Mouse (Mus musculus) CH12.LX (cell line): ENCODE data around the gene Omt2b. TPM values are rescaled to one million over a fixed set of nuclear protein-coding genes. Genes with fewer than 3 reads are reported as not detected.

ENCODE experiments used
- DNase-seq: peaks from one replicate; pipeline ENCODE4 v3.0.0-alpha.2; 2013; ENCODE audit errors: extremely low read depth
- H3K27ac ChIP-seq: 2 replicates; pipeline ENCODE4 v1.5.1; 2012; ENCODE audit warnings: low read depth, mild to moderate bottlenecking, control low read depth, moderate library complexity; ENCODE audit not compliant: insufficient read depth
- H3K27me3 ChIP-seq: replicated peaks from 2 replicates; pipeline ENCODE3; 2012; ENCODE audit warnings: inconsistent platforms
- H3K36me3 ChIP-seq, 2 experiments: replicated peaks in 1 of 2; 2 replicates each; pipeline versions ENCODE3 to v1.6.1; 2012; ENCODE audit warnings: inconsistent platforms in 1 of 2, low read length in 1 of 2, mild to moderate bottlenecking in 1 of 2, mixed read lengths in 1 of 2, moderate library complexity in 1 of 2; ENCODE audit not compliant: control insufficient read depth in 1 of 2, insufficient read depth in 1 of 2
- H3K4me1 ChIP-seq, 2 experiments: 2 replicates each; pipeline ENCODE4 v1.6.1; 2012; ENCODE audit warnings: inconsistent platforms in 1 of 2, moderate library complexity in 1 of 2; ENCODE audit not compliant: insufficient read depth in 2 of 2, control insufficient read depth in 1 of 2
- H3K4me2 ChIP-seq: 2 replicates; pipeline ENCODE4 v1.6.1; 2012; ENCODE audit warnings: low read depth, mild to moderate bottlenecking, control low read depth; ENCODE audit not compliant: poor library complexity, insufficient read depth, severe bottlenecking
- H3K4me3 ChIP-seq, 3 experiments: fragments of 150-350 bp in 1 of 3; sonication (generic) in 1 of 3; replicated peaks in 1 of 3; 2 replicates each; pipeline versions ENCODE3 to v1.5.1; 2011 to 2012; ENCODE audit warnings: low read depth in 2 of 3, low read length in 2 of 3, mild to moderate bottlenecking in 2 of 3, moderate library complexity in 2 of 3, control low read depth in 1 of 3, improper control_type of control experiment in 1 of 3, inconsistent platforms in 1 of 3, mixed read lengths in 1 of 3; ENCODE audit not compliant: poor library complexity in 1 of 3
- H3K79me2 ChIP-seq: replicated peaks from 2 replicates; pipeline ENCODE4 v1.6.1; 2012; ENCODE audit warnings: mild to moderate bottlenecking, moderate library complexity; ENCODE audit not compliant: control insufficient read depth, poor library complexity, insufficient read depth, severe bottlenecking; ENCODE audit errors: extremely low read depth
- H3K9ac ChIP-seq: 2 replicates; pipeline ENCODE4 v1.6.1; 2012; ENCODE audit warnings: low read depth, mild to moderate bottlenecking, control low read depth, moderate library complexity; ENCODE audit not compliant: insufficient read depth
- H3K9me3 ChIP-seq: replicated peaks from 2 replicates; pipeline ENCODE3; 2012; ENCODE audit warnings: low read length, inconsistent platforms, mixed read lengths
- CHD1 ChIP-seq: IDR thresholded peaks from 2 replicates; pipeline ENCODE4 v1.6.1; 2012; ENCODE audit warnings: low read depth, low read length, improper control_type of control experiment, inconsistent platforms
- CTCF ChIP-seq, 2 experiments: IDR thresholded peaks in 1 of 2; conservative IDR thresholded peaks in 1 of 2; 2 replicates each; pipeline ENCODE4 v1.5.1; 2011 to 2012; ENCODE audit warnings: low read depth in 2 of 2, low read length in 2 of 2, improper control_type of control experiment in 1 of 2, inconsistent platforms in 1 of 2, mild to moderate bottlenecking in 1 of 2, moderate library complexity in 1 of 2
- E2F4 ChIP-seq: IDR thresholded peaks from 2 replicates; pipeline ENCODE4 v1.6.1; 2011; ENCODE audit warnings: low read depth, low read length, improper control_type of control experiment; ENCODE audit not compliant: insufficient replicate concordance
- ELF1 ChIP-seq: IDR thresholded peaks from 2 replicates; pipeline ENCODE4 v1.6.1; 2014; ENCODE audit warnings: low read depth, mild to moderate bottlenecking, inconsistent platforms, low read length, improper control_type of control experiment
- EP300 ChIP-seq: IDR thresholded peaks from 2 replicates; pipeline ENCODE4 v1.6.1; 2011; ENCODE audit warnings: low read length, improper control_type of control experiment
- HCFC1 ChIP-seq: IDR thresholded peaks from 2 replicates; pipeline ENCODE4 v1.6.1; 2012; ENCODE audit warnings: low read depth, mild to moderate bottlenecking, inconsistent platforms, low read length, improper control_type of control experiment
- IRF4 ChIP-seq: IDR thresholded peaks from 2 replicates; pipeline ENCODE4 v1.6.1; 2014; ENCODE audit warnings: low read depth, mild to moderate bottlenecking, inconsistent platforms, low read length, improper control_type of control experiment
- JUN ChIP-seq: IDR thresholded peaks from 2 replicates; pipeline ENCODE4 v1.6.1; 2011; ENCODE audit warnings: low read depth, mild to moderate bottlenecking, low read length, improper control_type of control experiment, moderate library complexity; ENCODE audit not compliant: insufficient read depth
- JUND ChIP-seq: conservative IDR thresholded peaks from 2 replicates; pipeline ENCODE4 v1.6.1; 2011; ENCODE audit warnings: low read depth, low read length, improper control_type of control experiment
- MAFK ChIP-seq: IDR thresholded peaks from 2 replicates; pipeline ENCODE4 v1.6.1; 2011; ENCODE audit warnings: low read length, improper control_type of control experiment; ENCODE audit not compliant: insufficient replicate concordance
- MAX ChIP-seq: IDR thresholded peaks from 2 replicates; pipeline ENCODE4 v1.6.1; 2011; ENCODE audit warnings: low read length, improper control_type of control experiment
- MXI1 ChIP-seq: IDR thresholded peaks from 2 replicates; pipeline ENCODE4 v1.6.1; 2011; ENCODE audit warnings: mild to moderate bottlenecking, low read depth, low read length, improper control_type of control experiment
- NRF1 ChIP-seq: IDR thresholded peaks from 2 replicates; pipeline ENCODE4 v1.6.1; 2014; ENCODE audit warnings: low read depth, mild to moderate bottlenecking, inconsistent platforms, low read length, improper control_type of control experiment, moderate library complexity
- PAX5 ChIP-seq: IDR thresholded peaks from 2 replicates; pipeline ENCODE4 v1.6.1; 2012; ENCODE audit warnings: low read length, inconsistent platforms, mixed read lengths
- POLR2A ChIP-seq: IDR thresholded peaks from 2 replicates; pipeline ENCODE4 v1.6.1; 2011; ENCODE audit warnings: low read depth, mild to moderate bottlenecking, improper control_type of control experiment, low read length
- POLR2AphosphoS2 ChIP-seq: IDR thresholded peaks from 2 replicates; pipeline ENCODE4 v1.6.1; 2011; ENCODE audit warnings: low read depth, low read length, improper control_type of control experiment
- RCOR1 ChIP-seq: conservative IDR thresholded peaks from 2 replicates; pipeline ENCODE4 v1.6.1; 2012; ENCODE audit warnings: low read depth, mild to moderate bottlenecking, inconsistent platforms, low read length, improper control_type of control experiment
- SMC3 ChIP-seq: IDR thresholded peaks from 2 replicates; pipeline ENCODE4 v1.6.1; 2011; ENCODE audit warnings: low read depth, low read length, improper control_type of control experiment
- USF1 ChIP-seq: IDR thresholded peaks from 2 replicates; pipeline ENCODE4 v1.6.1; 2014; ENCODE audit warnings: low read depth, mild to moderate bottlenecking, inconsistent platforms, low read length, improper control_type of control experiment
- ZKSCAN1 ChIP-seq: IDR thresholded peaks from 2 replicates; pipeline ENCODE4 v1.6.1; 2012; ENCODE audit warnings: low read depth, inconsistent platforms, low read length, improper control_type of control experiment, borderline replicate concordance
- ZNF384 ChIP-seq: IDR thresholded peaks from 2 replicates; pipeline ENCODE4 v1.6.1; 2012; ENCODE audit warnings: low read depth, low read length, improper control_type of control experiment, inconsistent platforms
- dilution Hi-C: fragments of 300-500 bp; cut with MboI; formaldehyde crosslinking; loops from 2 replicates; pipeline ENCODE4 v1.14.3; 2020; ENCODE audit warnings: low sequenced_read_pairs; ENCODE audit not compliant: extremely low pct_unique_long_range_greater_than_20kb, extremely low pct_ligation_motif_present
- in situ Hi-C: fragments of 300-500 bp; cut with MboI; formaldehyde crosslinking; loops from 3 replicates; pipeline ENCODE4 v1.14.3; 2019; ENCODE audit warnings: low sequenced_read_pairs, low pct_ligation_motif_present, low pct_unique_long_range_greater_than_20kb, mixed read lengths
- polyA plus RNA-seq: library from polyadenylated mRNA; unstranded; fragments of >175 nt; gene quantifications from 2 replicates; pipeline ENCODE4 v1.2.1, GENCODE M21; 2012; ENCODE audit warnings: low read depth; ENCODE audit not compliant: insufficient read length
- total RNA-seq, 2 experiments: library from RNA; depleted of rRNA; stranded (reverse); fragments of 300-350 nt in 1 of 2; fragments of >200 nt in 1 of 2; gene quantifications; 2 replicates each; pipeline ENCODE4 v1.2.3; 2012 to 2014

The Omt2b gene
- total and polyA plus RNA-seq, 3 experiments: not detected

DNA sequence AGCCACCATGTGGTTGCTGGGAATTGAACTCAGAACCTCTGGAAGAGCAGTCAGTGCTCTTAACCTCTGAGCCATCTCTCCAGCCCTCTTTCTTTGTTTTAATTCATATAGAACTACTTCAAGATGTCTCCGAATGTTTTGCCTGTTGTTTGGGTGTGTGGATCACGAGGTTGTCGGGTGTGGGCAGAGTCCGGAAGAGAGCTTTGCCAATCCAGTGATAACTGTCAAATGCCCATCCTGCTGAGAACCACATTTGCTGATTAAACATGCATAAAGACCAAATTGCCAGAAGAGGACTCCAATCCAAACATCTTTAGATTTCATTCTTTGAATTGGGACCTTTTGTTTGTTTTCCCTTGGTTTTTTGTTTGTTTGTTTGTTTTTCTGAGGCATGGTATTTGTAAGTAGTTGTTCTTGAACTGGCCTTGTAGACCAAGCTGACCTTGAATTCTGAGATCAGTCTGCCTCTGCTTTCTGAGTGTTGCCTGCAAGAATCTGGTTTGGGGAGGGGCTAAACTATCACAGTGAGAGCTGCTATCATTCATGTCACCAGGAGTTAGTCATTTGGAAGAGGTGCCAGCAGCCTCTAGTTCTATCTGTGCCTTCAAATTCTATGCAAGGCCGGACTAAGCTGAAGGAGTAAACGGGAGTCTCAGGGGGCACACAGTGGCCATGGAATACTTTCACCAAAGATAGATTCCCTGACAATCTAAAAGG, 24.3 kb downstream of the Omt2b start:
- dilution Hi-C loops (no loop called here), in situ Hi-C loops (no loop called here)
- Histone ChIP-seq H3K27ac (no peak overlapping the region), H3K79me2 (no peaks in the 10 kb centered on the region), H3K27me3 (peaks cover 33% of the 10 kb centered on the region), H3K4me3 (no peak overlapping the region), H3K9me3 (no peaks in the 10 kb centered on the region), H3K9ac (no peak overlapping the region), H3K36me3 (no peaks in the 10 kb centered on the region), H3K4me1 (no peaks in the 10 kb centered on the region), H3K4me2 (no peak overlapping the region)
- DNase-seq: no peak
- TF ChIP-seq ELF1 (no peak), SMC3 (no peak), PAX5 (no peak), IRF4 (no peak), NRF1 (no peak), CHD1 (no peak), CTCF (conservative IDR thresholded peaks at IDR 0.05 in 1 of 2, IDR thresholded peaks at IDR 0.05 in 1 of 2; ENCODE audit: low read depth in 2 of 2, low read length in 2 of 2) (no peak), MAFK (no peak), MXI1 (no peak), E2F4 (no peak), RCOR1 (no peak), JUN (no peak), ZNF384 (no peak), EP300 (no peak), POLR2AphosphoS2 (no peak), MAX (no peak), POLR2A (no peak)

- Histone ChIP-seq H3K4me3 (no peak overlapping the region), H3K4me2 (no peak overlapping the region), H3K36me3 (no peaks in the 10 kb centered on the region), H3K79me2 (no peaks in the 10 kb centered on the region), H3K4me1 (no peaks in the 10 kb centered on the region), H3K9ac (no peak overlapping the region), H3K27me3 (peaks cover 33% of the 10 kb centered on the region), H3K9me3 (no peaks in the 10 kb centered on the region), H3K27ac (no peak overlapping the region)
- no peak for TF ChIP-seq JUND
- no peak for TF ChIP-seq MXI1
- no peak for TF ChIP-seq ZKSCAN1
- TF ChIP-seq HCFC1: no peak
- TF ChIP-seq EP300: no peak
- TF ChIP-seq POLR2A: no peak
- no peak for TF ChIP-seq CTCF (conservative IDR thresholded peaks at IDR 0.05 in 1 of 2, IDR thresholded peaks at IDR 0.05 in 1 of 2; ENCODE audit: low read depth in 2 of 2, low read length in 2 of 2)
- TF ChIP-seq RCOR1: no peak
- no peak for TF ChIP-seq USF1
- TF ChIP-seq E2F4: no peak
- DNase-seq: no peak
- in situ Hi-C loops: no loop called here
- dilution Hi-C loops: no loop called here
Observed at GRCm38 (mm10) chr9:78354665-78355578, 27.5 kb downstream of the Omt2b start.
